Mouse (Mus musculus): Measurements from ENCODE around the gene Jade1. TPM values are rescaled to one million over a fixed set of nuclear protein-coding genes. Genes with fewer than 3 reads are reported as not detected.

Jade1 gene
- total and polyA plus RNA-seq, 3 experiments: 9.6 to 11.0 (median 10.7) TPM

DNA sequence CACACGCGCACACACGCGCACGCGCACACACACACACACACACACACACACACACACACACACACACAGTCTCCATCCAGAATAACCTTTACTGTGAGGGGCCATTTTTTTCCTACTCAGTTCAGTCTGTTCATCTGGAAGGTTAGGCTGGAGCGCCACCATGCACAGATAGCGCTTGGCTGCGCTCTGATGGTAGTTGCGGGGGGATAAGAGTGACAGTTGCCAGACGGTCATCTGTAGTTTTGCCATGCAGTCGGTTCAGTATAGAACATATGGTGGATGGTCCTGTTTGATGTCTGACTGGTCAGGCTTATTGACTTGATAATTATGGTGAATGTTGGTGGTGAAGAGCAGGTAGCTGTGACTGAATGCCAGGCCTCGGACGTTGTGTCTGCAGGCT lies 27.6 kb downstream of the Jade1 start:
- Histone ChIP-seq H3K9ac (ENCODE audit: insufficient read depth, low read depth) (no peak overlapping the region), H3K4me1 (ENCODE audit: control insufficient read depth in 1 of 2, insufficient read depth in 2 of 2) (peaks cover 0 to 67% of the 10 kb centered on the region in 2 experiments; a peak in 2 of 4 replicates), H3K79me2 (replicated peaks; ENCODE audit: control insufficient read depth, extremely low read depth, insufficient read depth, poor library complexity, severe bottlenecking) (peaks cover 14% of the 10 kb centered on the region), H3K27ac (ENCODE audit: insufficient read depth, low read depth) (no peak overlapping the region), H3K27me3 (replicated peaks) (no peaks in the 10 kb centered on the region), H3K9me3 (replicated peaks; ENCODE audit: low read length) (no peaks in the 10 kb centered on the region), H3K4me2 (ENCODE audit: insufficient read depth, low read depth, poor library complexity, severe bottlenecking) (no peak overlapping the region), H3K4me3 (replicated peaks in 1 of 3; ENCODE audit: low read depth in 2 of 3, low read length in 2 of 3, poor library complexity in 1 of 3) (no peak overlapping the region), H3K36me3 (replicated peaks in 1 of 2; ENCODE audit: control insufficient read depth in 1 of 2, insufficient read depth in 1 of 2, low read length in 1 of 2) (peaks cover 5 to 63% of the 10 kb centered on the region in 2 experiments)
- DNase-seq (ENCODE audit: extremely low read depth): no peak
- in situ Hi-C loops (cut with MboI; ENCODE audit: low pct_ligation_motif_present, low pct_unique_long_range_greater_than_20kb, low sequenced_read_pairs) (no loop called here), dilution Hi-C loops (cut with MboI; ENCODE audit: extremely low pct_ligation_motif_present, extremely low pct_unique_long_range_greater_than_20kb, low sequenced_read_pairs) (no loop called here)
- TF ChIP-seq TCF12 (IDR thresholded peaks at IDR 0.05; ENCODE audit: low read depth, low read length): no peak
- TF ChIP-seq KAT2A (IDR thresholded peaks at IDR 0.05; ENCODE audit: insufficient replicate concordance, low read length): no peak
- TF ChIP-seq GABPA (IDR thresholded peaks at IDR 0.05; ENCODE audit: insufficient replicate concordance, low read depth, low read length): no peak
- TF ChIP-seq MAFK (IDR thresholded peaks at IDR 0.05; ENCODE audit: insufficient replicate concordance, low read length): no peak
- no peak for TF ChIP-seq MXI1 (IDR thresholded peaks at IDR 0.05; ENCODE audit: low read depth, low read length)
- no peak; the same call in 1 of the 2 replicates for TF ChIP-seq RAD21 (IDR thresholded peaks at IDR 0.05; ENCODE audit: low read depth, low read length)
- no peak for TF ChIP-seq MAZ (IDR thresholded peaks at IDR 0.05; ENCODE audit: low read depth, low read length)
- TF ChIP-seq TBP (conservative IDR thresholded peaks at IDR 0.05; ENCODE audit: low read depth, low read length): no peak
- no peak for TF ChIP-seq USF2 (conservative IDR thresholded peaks at IDR 0.05; ENCODE audit: low read depth, low read length)
- TF ChIP-seq MEF2A (IDR thresholded peaks at IDR 0.05; ENCODE audit: borderline replicate concordance, low read depth, low read length): no peak

DNA sequence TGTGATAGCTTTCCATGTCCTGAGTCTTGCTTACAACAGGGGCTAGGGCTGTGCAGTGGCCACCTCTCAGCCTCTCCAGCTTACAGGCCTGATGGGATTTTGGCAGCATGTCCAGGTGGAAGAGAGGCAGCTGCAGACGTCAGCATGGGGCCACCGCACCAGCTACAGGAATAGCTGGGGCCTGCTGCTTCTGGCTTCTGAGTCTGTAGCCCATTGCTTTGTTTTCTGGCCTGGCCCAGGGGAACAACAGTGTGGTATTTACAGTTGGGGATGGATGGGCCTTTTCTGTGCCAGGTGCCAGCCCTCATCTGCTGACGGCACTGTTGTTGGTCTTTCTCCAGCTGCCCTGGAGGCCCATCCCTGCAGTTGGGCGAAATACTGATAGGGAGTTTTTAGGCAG lies 28.1 kb downstream of the Jade1 start:
- no peak overlapping the region for H3K27ac ChIP-seq (ENCODE audit: insufficient read depth, low read depth)
- TF ChIP-seq UBTF (IDR thresholded peaks at IDR 0.05; ENCODE audit: low read depth, low read length) (no peak), ZC3H11A (IDR thresholded peaks at IDR 0.05; ENCODE audit: low read depth, low read length) (no peak), IRF4 (IDR thresholded peaks at IDR 0.05; ENCODE audit: low read depth, low read length) (no peak), MAZ (IDR thresholded peaks at IDR 0.05; ENCODE audit: low read depth, low read length) (no peak), CHD2 (IDR thresholded peaks at IDR 0.05; ENCODE audit: low read length) (no peak), MEF2A (IDR thresholded peaks at IDR 0.05; ENCODE audit: borderline replicate concordance, low read depth, low read length) (no peak), KAT2A (IDR thresholded peaks at IDR 0.05; ENCODE audit: insufficient replicate concordance, low read length) (no peak), SMC3 (IDR thresholded peaks at IDR 0.05; ENCODE audit: low read depth, low read length) (no peak), MAFK (IDR thresholded peaks at IDR 0.05; ENCODE audit: insufficient replicate concordance, low read length) (no peak), GABPA (IDR thresholded peaks at IDR 0.05; ENCODE audit: insufficient replicate concordance, low read depth, low read length) (no peak)
- no peaks in the 10 kb centered on the region for H3K27me3 ChIP-seq (replicated peaks)
- H3K9ac ChIP-seq (ENCODE audit: insufficient read depth, low read depth): no peak overlapping the region
- H3K36me3 ChIP-seq (replicated peaks in 1 of 2; ENCODE audit: control insufficient read depth in 1 of 2, insufficient read depth in 1 of 2, low read length in 1 of 2): peaks cover 6 to 68% of the 10 kb centered on the region in 2 experiments
- dilution Hi-C loops (cut with MboI; ENCODE audit: extremely low pct_ligation_motif_present, extremely low pct_unique_long_range_greater_than_20kb, low sequenced_read_pairs) (no loop called here), in situ Hi-C loops (cut with MboI; ENCODE audit: low pct_ligation_motif_present, low pct_unique_long_range_greater_than_20kb, low sequenced_read_pairs) (no loop called here)
- H3K4me3 ChIP-seq (replicated peaks in 1 of 3; ENCODE audit: low read depth in 2 of 3, low read length in 2 of 3, poor library complexity in 1 of 3): no peak overlapping the region
- no peaks in the 10 kb centered on the region for H3K9me3 ChIP-seq (replicated peaks; ENCODE audit: low read length)
- H3K4me2 ChIP-seq (ENCODE audit: insufficient read depth, low read depth, poor library complexity, severe bottlenecking): no peak overlapping the region
- H3K79me2 ChIP-seq (replicated peaks; ENCODE audit: control insufficient read depth, extremely low read depth, insufficient read depth, poor library complexity, severe bottlenecking): peaks cover 15% of the 10 kb centered on the region
- peaks cover 0 to 62% of the 10 kb centered on the region in 2 experiments; a peak in 2 of 4 replicates for H3K4me1 ChIP-seq (ENCODE audit: control insufficient read depth in 1 of 2, insufficient read depth in 2 of 2)
- no peak for DNase-seq (ENCODE audit: extremely low read depth)
